Mouse (Mus musculus) brown adipose tissue, adult 24 weeks (tissue): ENCODE data around the gene Prdm16. TPM values are rescaled to one million over a fixed set of nuclear protein-coding genes. Genes with fewer than 3 reads are reported as not detected.

Experiments
- H3K27ac ChIP-seq: fragments of 200-500 bp; replicated peaks from 2 replicates; pipeline ENCODE4 v1.5.1; 2012; ENCODE audit warnings: low read depth, mild to moderate bottlenecking, low read length
- H3K4me1 ChIP-seq: fragments of 200-500 bp; 2 replicates; pipeline ENCODE4 v1.6.1; 2012; ENCODE audit warnings: low read length, mixed read lengths; ENCODE audit not compliant: control insufficient read depth, insufficient read depth, insufficient read length
- H3K4me3 ChIP-seq: fragments of 200-500 bp; 2 replicates; pipeline ENCODE4 v1.5.1; 2012; ENCODE audit warnings: low read depth, mild to moderate bottlenecking, low read length, moderate library complexity; ENCODE audit not compliant: insufficient read depth
- polyA plus RNA-seq: library from polyadenylated mRNA; stranded (reverse); fragments of >200 nt; gene quantifications from 2 replicates; pipeline ENCODE4 v1.2.4, GENCODE M21; 2012; ENCODE audit not compliant: missing spikeins, insufficient read depth, insufficient read length

Prdm16 gene
- polyA plus RNA-seq, 1 experiment = 10.2 TPM

- Histone ChIP-seq H3K27ac (no peak overlapping the region), H3K4me1 (no peaks in the 10 kb centered on the region), H3K4me3 (no peak overlapping the region)
Observed at GRCm38 (mm10) chr4:154390333-154391080, 246.2 kb downstream of the Prdm16 start.

- no peak overlapping the region for H3K27ac ChIP-seq
- H3K4me3 ChIP-seq = no peak overlapping the region
- H3K4me1 ChIP-seq = no peaks in the 10 kb centered on the region
Observed at GRCm38 (mm10) chr4:154389641-154390040, 247.0 kb downstream of the Prdm16 start.

DNA sequence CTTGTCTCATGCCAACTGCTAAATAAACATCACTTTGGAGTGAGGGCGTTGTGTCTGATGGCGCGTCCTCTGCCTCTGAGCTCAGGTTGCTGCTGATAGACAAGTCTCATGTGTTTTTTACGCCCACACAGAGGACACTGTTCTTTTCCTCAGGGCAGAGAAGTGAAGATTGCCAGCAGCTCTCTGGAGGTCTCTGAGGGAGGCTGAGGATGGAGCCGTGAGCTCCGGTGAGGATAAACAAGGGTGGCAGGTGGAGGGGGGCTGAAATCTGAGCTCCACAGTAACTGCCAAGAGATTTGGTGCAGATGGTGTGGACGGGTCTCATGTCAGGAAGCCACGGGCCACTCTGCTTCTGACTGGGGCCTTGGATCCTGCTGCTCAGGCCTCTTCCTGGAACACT, 249.9 kb downstream of the Prdm16 start:
- Histone ChIP-seq H3K4me3 (no peak overlapping the region), H3K27ac (no peak overlapping the region), H3K4me1 (no peaks in the 10 kb centered on the region)

GRCm38 (mm10) chr4:154385918-154386317, 250.8 kb downstream of the Prdm16 start:
- Histone ChIP-seq H3K4me3 (no peak overlapping the region), H3K4me1 (no peaks in the 10 kb centered on the region), H3K27ac (no peak overlapping the region)

DNA sequence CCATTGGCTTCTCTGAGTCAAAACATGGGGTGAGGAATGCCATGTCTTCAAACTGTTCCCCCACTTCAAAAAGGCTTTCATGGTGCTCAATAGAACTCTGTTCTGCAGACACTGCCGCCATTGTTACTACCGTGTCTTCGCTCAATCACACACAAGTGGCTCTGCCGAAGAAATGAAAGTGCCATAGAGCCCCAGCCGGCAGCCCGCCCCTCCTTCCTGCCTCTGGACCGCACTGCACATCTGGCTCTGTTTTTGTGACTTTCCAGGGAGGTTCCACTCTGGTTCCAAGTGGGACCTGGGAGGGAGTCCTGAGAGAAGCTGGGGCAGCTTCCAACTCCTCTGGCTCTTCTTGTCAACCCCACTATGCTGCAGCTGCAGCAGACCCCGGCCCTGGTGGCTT, 251.5 kb downstream of the Prdm16 start:
- Histone ChIP-seq H3K4me1 (no peaks in the 10 kb centered on the region), H3K4me3 (no peak overlapping the region), H3K27ac (no peak overlapping the region)

DNA sequence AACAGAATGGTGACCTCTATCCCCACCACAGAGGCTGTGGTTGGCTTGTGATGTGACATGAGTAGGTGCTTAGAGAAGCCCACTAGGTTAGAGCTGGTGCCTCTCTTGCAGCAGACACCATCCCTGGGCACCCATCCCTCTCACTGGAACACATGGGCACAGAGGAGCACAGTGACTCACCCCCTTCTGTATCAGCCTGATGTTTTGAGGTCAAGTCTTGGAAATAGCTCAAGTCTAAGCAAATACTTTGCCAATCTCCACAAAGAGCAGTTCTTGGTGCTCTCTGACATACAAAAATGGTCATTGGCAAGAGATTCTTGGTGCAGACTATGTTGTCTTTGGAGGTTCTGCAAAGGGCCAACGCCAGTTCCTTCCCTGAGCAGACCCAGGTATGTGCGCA, 257.8 kb downstream of the Prdm16 start:
- Histone ChIP-seq H3K4me3 (no peak overlapping the region), H3K4me1 (peaks cover 6% of the 10 kb centered on the region; the same call in 1 of the 2 replicates)

GRCm38 (mm10) chr4:154375939-154376625, 260.6 kb downstream of the Prdm16 start:
- H3K4me3 ChIP-seq = no peak overlapping the region
- H3K4me1 ChIP-seq = peaks cover 6% of the 10 kb centered on the region; the same call in 1 of the 2 replicates
- H3K27ac ChIP-seq = no peak overlapping the region

More for the DNA sequence above, 257.8 kb downstream of the Prdm16 start:
- no peak overlapping the region for H3K27ac ChIP-seq

DNA sequence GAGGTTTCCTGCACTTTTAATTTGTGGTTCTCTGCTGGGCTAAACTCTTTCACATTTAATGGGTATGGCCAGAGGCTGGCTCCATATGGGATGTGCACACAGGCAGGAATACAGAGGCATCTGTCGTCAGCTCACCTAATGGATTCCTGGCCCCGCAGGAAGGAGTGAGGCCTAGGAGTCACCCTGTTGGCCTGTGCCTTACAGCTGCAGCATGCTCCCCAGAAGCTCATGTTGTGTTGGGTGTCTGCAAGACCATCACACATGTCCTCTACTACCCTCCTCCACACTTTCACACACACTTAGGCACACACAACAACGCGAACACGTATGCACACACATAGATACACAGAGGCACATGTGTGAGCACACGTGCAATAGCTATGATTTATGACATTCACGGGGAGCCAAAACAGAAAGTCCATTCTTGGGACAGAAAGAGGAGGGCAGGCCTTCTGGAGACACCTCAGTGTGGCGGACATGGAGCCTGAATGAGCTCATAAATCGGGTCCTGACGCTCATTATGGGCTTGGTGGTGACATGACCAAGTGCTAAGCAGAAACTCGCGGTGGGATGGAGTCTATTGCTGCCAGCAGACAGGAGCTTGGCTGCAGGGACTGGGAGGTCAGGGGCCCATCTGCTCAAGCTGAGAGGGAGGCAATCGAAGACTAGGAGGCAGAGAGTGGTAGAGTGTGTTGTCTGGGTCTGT, 265.0 kb downstream of the Prdm16 start:
- Histone ChIP-seq H3K4me1 (no peaks in the 10 kb centered on the region), H3K27ac (no peak overlapping the region), H3K4me3 (no peak overlapping the region)

DNA sequence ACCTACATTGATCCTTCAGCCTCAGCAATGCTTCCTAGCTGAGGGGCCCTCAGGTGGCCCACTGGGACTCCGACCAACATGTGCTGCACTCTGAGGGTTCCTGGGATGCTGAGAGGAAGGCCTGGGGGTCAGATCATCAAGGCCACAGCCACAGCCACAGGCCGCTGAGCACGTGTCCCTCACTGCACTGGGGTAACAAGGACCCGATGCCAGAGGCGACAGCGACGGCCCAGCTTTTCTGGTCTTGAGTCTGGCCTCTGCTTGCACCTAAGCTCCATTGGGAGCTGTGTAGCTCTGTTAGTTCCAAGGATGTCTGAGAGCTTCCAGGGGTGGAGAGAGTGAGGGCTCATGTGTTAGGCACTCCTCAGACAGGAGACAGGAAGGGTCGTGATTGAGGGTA, 265.8 kb downstream of the Prdm16 start:
- Histone ChIP-seq H3K4me1 (no peaks in the 10 kb centered on the region), H3K27ac (no peak overlapping the region), H3K4me3 (no peak overlapping the region)

DNA sequence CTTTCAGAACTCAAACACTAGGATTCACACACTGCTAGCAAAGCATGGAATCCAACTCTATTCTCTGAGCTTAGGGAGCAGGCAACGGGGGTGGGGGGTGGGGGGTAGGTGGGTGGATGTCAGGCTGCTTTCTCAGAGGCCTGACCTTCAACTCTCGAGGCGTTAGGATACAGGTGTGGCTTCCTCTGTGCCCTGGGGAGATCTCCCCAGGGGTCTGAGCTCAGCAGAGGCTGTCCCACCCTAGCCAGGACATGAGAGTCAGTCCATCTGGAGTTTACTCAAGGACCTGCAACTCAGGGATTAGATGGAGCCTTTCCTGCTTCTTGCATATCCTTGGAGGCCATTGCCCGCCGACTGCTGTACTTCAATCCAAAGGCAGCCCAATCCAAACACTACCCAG, 267.6 kb downstream of the Prdm16 start:
- Histone ChIP-seq H3K27ac (no peak overlapping the region), H3K4me3 (no peak overlapping the region), H3K4me1 (no peaks in the 10 kb centered on the region)

GRCm38 (mm10) chr4:154366836-154367235, 269.8 kb downstream of the Prdm16 start:
- no peak overlapping the region for H3K4me3 ChIP-seq
- no peaks in the 10 kb centered on the region for H3K4me1 ChIP-seq
- H3K27ac ChIP-seq = no peak overlapping the region

DNA sequence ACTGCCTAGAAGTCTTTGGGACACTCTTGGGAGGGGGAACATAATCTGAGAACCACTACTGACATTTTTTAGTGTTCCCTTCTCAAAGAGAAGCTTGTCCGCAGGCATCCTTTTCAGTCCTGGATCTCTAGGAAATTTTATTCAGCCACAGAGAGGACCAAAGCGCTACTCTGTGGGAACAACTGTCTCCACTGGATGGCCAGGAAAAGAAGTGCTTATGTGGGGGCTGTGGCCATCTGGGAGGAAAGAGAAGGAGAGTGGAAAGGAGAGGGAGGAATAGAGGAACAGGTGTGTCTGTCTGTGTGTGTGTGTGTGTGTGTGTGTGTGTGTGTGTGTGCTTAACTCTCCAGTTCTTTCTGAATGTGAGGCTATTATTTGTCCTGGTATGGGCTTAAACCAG, 271.9 kb downstream of the Prdm16 start:
- Histone ChIP-seq H3K27ac (no peak overlapping the region), H3K4me3 (no peak overlapping the region), H3K4me1 (no peaks in the 10 kb centered on the region)

- H3K27ac ChIP-seq = no peak overlapping the region
- no peaks in the 10 kb centered on the region for H3K4me1 ChIP-seq
- no peak overlapping the region for H3K4me3 ChIP-seq
Observed at GRCm38 (mm10) chr4:154360850-154361249, 275.8 kb downstream of the Prdm16 start.

- H3K27ac ChIP-seq = no peak overlapping the region
- H3K4me3 ChIP-seq = no peak overlapping the region
- no peaks in the 10 kb centered on the region for H3K4me1 ChIP-seq
Observed at GRCm38 (mm10) chr4:154360441-154360840, 276.2 kb downstream of the Prdm16 start.

GRCm38 (mm10) chr4:154359762-154360300, 276.8 kb downstream of the Prdm16 start:
- H3K4me3 ChIP-seq = no peak overlapping the region
- H3K4me1 ChIP-seq = no peaks in the 10 kb centered on the region
- no peak overlapping the region for H3K27ac ChIP-seq
